Mouse (Mus musculus) cerebellum, adult 2 months (tissue): ENCODE measurements at regions not wholly inside any gene's neighbourhood (a gene's known extent, or its start where the extent isn't known, plus 50 kb on each side); places are given as distances from the start of the nearest gene placed in this dataset.

ENCODE experiments used
- DNase-seq, 2 experiments: peaks; one replicate each; pipeline ENCODE4 v3.0.0; 2021
- H3K27ac ChIP-seq: fragments of 200-500 bp; 2 replicates; pipeline ENCODE4 v1.5.1; 2012; ENCODE audit warnings: low read length, control low read depth, inconsistent platforms; ENCODE audit not compliant: insufficient read depth
- H3K27me3 ChIP-seq: fragments of 200-500 bp; 2 replicates; pipeline ENCODE4 v1.6.1; 2012; ENCODE audit warnings: inconsistent platforms, mild to moderate bottlenecking, low read length, moderate library complexity; ENCODE audit not compliant: control insufficient read depth, insufficient read depth
- H3K4me1 ChIP-seq: fragments of 200-500 bp; 2 replicates; pipeline ENCODE4 v1.6.1; 2011; ENCODE audit warnings: low read length; ENCODE audit not compliant: control insufficient read depth, insufficient read depth
- H3K4me3 ChIP-seq: fragments of 200-500 bp; replicated peaks from 2 replicates; pipeline ENCODE3; 2011; ENCODE audit warnings: mild to moderate bottlenecking, low read depth, low read length, control low read depth; ENCODE audit not compliant: insufficient read depth
- CTCF ChIP-seq: fragments of 200-500 bp; IDR thresholded peaks from 2 replicates; pipeline ENCODE4 v1.5.1; 2011; ENCODE audit warnings: low read depth, mild to moderate bottlenecking, control low read depth, low read length, moderate library complexity, borderline replicate concordance; ENCODE audit not compliant: insufficient read depth
- POLR2A ChIP-seq: fragments of 200-500 bp; IDR thresholded peaks from 2 replicates; pipeline ENCODE4 v1.6.1; 2011; ENCODE audit warnings: low read length, control low read depth, borderline replicate concordance; ENCODE audit not compliant: insufficient read depth
- WGBS: fragments of 180-500 bp; shearing (Covaris S2); methylation state at CpG from one replicate; pipeline ENCODE4 v1.1.7; 2018; 5-methylcytosine and 5-hydroxymethylcytosine counted together

DNA sequence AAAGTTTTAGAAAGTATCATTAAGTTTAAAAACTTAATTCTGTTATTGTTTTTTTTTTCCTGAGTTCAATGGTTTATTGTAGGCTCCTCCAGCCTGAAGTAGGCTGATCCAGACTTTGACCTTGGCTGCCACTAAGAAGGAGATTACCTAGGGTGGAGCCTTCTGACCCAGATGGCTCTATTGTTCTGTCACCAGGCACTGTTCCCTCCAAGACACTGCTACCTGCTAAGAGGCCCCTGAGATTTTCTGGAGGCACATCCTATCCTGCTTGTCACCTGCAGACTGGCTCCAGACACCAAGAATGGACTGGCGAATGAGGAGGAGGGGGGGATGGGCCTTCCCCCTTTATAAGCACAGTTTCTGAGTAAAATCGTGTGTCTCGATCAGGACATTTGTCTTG, 1350.5 kb downstream of the Tbl1xr1 start:
- 35% methylated on average over 3 of the region's 3 CpGs for WGBS

DNA sequence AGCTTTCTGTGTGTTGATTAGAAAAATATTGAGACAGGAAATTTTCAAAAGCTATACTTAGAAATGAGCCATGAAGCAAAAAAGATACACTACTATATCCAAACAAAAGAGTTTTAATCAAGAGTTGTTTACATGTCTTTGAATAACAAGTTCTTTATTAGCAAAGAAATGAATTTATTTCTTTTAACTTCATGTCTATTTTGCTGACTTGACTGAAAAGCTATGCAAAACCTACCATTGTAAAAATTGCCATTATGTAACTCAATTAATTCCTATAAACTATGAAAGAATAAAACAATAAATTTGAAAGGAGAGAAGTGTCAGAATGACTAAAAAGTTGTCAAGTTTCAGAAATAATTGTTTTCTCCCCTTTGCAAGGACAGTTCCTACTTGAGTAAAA, 1358.6 kb downstream of the Tbl1xr1 start:
- TF ChIP-seq CTCF (no peak), POLR2A (no peak)
- Histone ChIP-seq H3K4me3 (no peak overlapping the region), H3K4me1 (no peaks in the 10 kb centered on the region), H3K27me3 (no peaks in the 10 kb centered on the region), H3K27ac (no peak overlapping the region)
- no peak for DNase-seq

More for the DNA sequence above, 1350.5 kb downstream of the Tbl1xr1 start:
- DNase-seq = no peak
- Histone ChIP-seq H3K4me3 (no peak overlapping the region), H3K27ac (no peak overlapping the region), H3K27me3 (no peaks in the 10 kb centered on the region), H3K4me1 (no peaks in the 10 kb centered on the region)
- no peak for TF ChIP-seq CTCF
- TF ChIP-seq POLR2A = no peak

DNA sequence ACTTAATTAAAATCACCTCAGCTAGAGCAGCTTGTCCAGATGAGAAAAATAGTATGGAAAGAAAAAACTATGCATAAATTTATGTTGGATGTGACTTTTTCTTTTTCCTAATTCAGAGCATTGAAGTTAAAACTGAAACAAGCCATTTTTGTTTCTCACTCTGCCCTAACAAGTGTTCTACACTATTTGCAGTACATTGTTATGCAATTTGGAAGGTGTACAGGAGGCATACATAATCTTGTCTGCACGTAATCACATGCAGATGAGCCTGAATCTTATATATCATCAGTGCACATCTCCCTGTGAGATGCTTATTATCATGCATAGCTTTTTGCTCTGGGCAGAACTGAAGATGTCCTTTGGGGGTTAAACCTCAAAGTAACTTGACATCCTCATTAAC, 1381.3 kb downstream of the Tbl1xr1 start:
- H3K27me3 ChIP-seq = no peaks in the 10 kb centered on the region
- no peak for DNase-seq
- TF ChIP-seq CTCF (no peak), POLR2A (no peak)
- WGBS = 39% methylated on average over 1 of the region's 1 CpGs
- no peak overlapping the region for H3K27ac ChIP-seq
- H3K4me3 ChIP-seq = no peak overlapping the region
- no peaks in the 10 kb centered on the region for H3K4me1 ChIP-seq

DNA sequence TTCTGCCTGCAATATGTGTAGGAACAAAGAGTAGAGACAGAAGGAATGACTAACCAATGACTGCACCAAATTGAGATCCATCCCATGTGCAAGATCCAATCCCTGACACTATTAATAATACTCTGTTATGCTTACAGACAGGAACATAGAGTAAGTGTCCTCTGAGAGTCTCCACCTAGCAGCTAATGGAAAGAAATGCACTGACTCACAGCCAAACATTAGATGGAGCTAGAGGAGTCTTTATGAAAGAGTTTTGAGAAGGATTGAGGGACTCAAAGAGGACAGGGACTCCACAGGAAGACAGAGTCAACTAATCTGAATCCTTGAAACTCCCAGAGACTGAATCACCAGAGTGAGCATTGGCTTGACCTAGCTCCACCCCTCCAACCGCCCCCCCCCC, 1423.4 kb downstream of the Tbl1xr1 start:
- TF ChIP-seq POLR2A (no peak), CTCF (no peak)
- no peak for DNase-seq
- Histone ChIP-seq H3K4me3 (no peak overlapping the region), H3K27ac (no peak overlapping the region), H3K27me3 (no peaks in the 10 kb centered on the region), H3K4me1 (no peaks in the 10 kb centered on the region)
- WGBS = 70% methylated on average over 1 of the region's 1 CpGs

DNA sequence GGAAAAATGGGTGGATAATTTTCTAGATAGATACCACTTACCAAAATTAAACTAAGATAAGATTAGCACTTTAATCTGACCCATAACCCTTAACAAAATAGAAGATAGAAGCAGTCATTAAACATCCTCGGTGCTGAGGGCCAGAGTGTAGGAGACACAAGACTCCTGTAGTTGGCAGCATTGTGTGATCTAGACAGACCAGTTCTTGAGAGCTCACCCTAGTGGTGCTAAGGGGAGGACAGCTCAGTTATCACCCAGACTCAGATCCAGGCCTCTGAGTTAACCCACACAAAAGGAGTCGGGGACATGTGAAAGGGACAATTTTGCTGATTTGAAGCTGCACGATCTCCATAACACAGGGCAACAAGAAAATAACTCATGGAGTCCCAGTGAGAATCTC, 1471.1 kb downstream of the Tbl1xr1 start:
- 85% methylated on average over 3 of the region's 3 CpGs for WGBS
- TF ChIP-seq CTCF (no peak), POLR2A (no peak)

DNA sequence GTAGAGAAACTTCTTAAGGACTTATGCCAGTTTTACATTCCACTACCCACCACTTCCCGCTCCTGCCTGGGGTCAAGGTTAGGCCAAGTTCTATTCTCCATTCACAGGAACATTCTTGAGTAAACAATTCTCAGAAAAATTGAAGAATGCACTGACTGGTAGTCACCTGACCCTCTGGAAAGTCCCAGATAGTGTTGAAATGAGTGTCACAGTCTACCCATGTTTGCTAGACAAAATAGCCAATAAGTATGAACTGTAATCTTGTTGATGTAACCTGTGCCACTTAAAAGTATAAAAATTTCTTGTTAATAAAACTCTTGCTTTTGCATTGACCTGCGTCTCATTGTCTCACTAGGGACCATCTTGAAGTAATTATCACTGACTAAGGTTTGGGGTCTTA, 1487.9 kb downstream of the Tbl1xr1 start:
- Histone ChIP-seq H3K27me3 (no peaks in the 10 kb centered on the region), H3K4me1 (no peaks in the 10 kb centered on the region), H3K4me3 (no peak overlapping the region), H3K27ac (no peak overlapping the region)
- DNase-seq = no peak
- 80% methylated on average over 2 of the region's 2 CpGs for WGBS
- TF ChIP-seq POLR2A = no peak
- TF ChIP-seq CTCF = no peak

More for the DNA sequence above, 1471.1 kb downstream of the Tbl1xr1 start:
- Histone ChIP-seq H3K4me1 (no peaks in the 10 kb centered on the region), H3K4me3 (no peak overlapping the region), H3K27ac (no peak overlapping the region), H3K27me3 (no peaks in the 10 kb centered on the region)
- no peak for DNase-seq

DNA sequence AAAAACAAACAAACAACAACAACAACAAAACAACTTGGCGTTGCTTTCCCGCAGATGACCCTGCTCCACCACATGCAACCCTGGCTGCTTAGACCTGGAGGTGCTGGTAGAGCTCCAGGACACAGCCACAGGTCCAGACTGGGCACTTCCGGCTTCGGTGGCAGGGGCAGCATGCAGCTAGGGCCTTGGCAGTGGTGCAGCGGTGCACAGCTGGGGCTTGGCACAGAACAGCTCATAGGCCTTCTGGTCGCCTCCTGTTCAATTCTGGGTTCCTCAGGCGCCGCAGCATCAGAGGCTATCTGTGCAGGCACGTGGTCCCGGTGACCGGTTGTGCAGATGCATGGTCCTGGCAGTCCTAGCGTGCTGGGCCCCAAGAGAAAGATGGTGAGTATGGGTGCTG, 1492.4 kb downstream of the Tbl1xr1 start:
- 60% methylated on average over 12 of the region's 12 CpGs for WGBS

DNA sequence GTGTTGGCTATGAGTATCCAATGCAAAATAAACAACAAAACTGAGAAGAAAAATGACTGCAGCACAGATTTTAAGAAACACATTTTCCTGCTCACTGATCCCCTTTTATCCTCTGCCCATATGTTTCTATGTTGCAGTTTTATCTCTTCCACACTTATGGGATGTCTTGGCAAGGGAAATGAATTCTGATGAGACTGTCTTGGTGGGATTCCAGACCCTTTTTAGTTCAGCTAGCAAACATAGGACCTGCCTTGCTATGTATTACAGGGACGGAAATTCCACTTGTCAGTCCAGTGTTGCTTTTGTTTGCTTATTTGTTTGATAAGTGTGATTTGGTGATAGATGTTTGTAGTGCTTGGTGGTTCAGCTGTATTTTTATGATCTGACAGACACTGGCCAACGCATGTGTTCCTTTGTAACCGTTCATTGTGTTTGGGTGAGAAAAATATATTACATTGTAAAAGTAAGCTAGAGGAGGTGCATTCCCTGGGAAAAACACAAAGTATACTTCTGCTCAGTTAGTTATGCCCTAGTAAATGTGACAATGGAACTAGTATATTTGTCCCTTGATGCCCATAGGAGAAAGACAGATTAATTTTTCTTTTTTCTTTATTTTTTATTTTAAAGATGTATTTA, 1516.2 kb downstream of the Tbl1xr1 start:
- peaks cover 3% of the 10 kb centered on the region; the same call in 1 of the 2 replicates for H3K4me1 ChIP-seq
- H3K27ac ChIP-seq = no peak overlapping the region
- 32% methylated on average over 3 of the region's 3 CpGs for WGBS
- TF ChIP-seq CTCF (no peak), POLR2A (no peak)
- DNase-seq = no peak
- no peaks in the 10 kb centered on the region for H3K27me3 ChIP-seq
- no peak overlapping the region for H3K4me3 ChIP-seq

More for the DNA sequence above, 1492.4 kb downstream of the Tbl1xr1 start:
- Histone ChIP-seq H3K27ac (no peak overlapping the region), H3K4me3 (no peak overlapping the region), H3K4me1 (no peaks in the 10 kb centered on the region), H3K27me3 (no peaks in the 10 kb centered on the region)
- no peak for DNase-seq
- TF ChIP-seq POLR2A (no peak), CTCF (no peak)

DNA sequence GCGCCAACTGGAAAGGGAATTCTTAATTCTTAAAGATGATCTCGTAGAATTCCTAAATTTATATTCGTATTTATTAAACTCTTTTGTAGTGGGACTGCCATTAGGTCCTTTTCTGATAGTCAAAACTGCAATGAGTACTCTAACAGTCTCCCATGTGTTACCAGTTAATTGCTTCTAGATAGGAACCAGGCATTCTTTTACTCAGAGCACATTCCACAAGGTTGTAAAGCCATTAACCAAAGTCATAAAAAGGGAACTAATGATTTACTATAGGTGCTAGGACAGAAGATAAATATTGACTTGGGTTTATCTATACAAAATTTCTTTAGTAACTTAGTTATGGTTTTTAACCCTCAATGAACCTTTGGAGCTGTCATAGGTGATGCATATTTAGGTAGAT, 1525.0 kb downstream of the Tbl1xr1 start:
- H3K4me3 ChIP-seq = no peak overlapping the region
- DNase-seq = no peak
- no peak overlapping the region for H3K27ac ChIP-seq
- peaks cover 4% of the 10 kb centered on the region; the same call in 1 of the 2 replicates for H3K4me1 ChIP-seq
- 55% methylated on average over 3 of the region's 3 CpGs for WGBS
- H3K27me3 ChIP-seq = no peaks in the 10 kb centered on the region
- TF ChIP-seq POLR2A (no peak), CTCF (no peak)
